Mouse (Mus musculus) neural tube, embryonic 15.5 days (tissue): Measurements from ENCODE around the gene Cfap97d1. TPM values are rescaled to one million over a fixed set of nuclear protein-coding genes. Genes with fewer than 3 reads are reported as not detected.

Experiments
- ATAC-seq: fragments of 200-750 bp; cut with Nextera tagmentation; 2 replicates; pipeline ENCODE4 v1.8.0; 2017; ENCODE audit warnings: mild to moderate bottlenecking, moderate TSS enrichment, moderate library complexity; ENCODE audit not compliant: low FRiP score
- H3K27ac ChIP-seq: fragments of 300-500 bp; sonication (generic); replicated peaks from 2 replicates; pipeline ENCODE4 v1.5.1; 2015; ENCODE audit warnings: mild to moderate bottlenecking, inconsistent platforms
- H3K27me3 ChIP-seq: fragments of 300-500 bp; sonication (generic); replicated peaks from 2 replicates; pipeline ENCODE4 v1.6.1; 2015; ENCODE audit warnings: inconsistent platforms
- H3K36me3 ChIP-seq: fragments of 300-500 bp; sonication (generic); 2 replicates; pipeline ENCODE4 v1.6.1; 2015; ENCODE audit warnings: inconsistent platforms
- H3K4me1 ChIP-seq: fragments of 300-500 bp; sonication (generic); 2 replicates; pipeline ENCODE4 v1.6.1; 2015; ENCODE audit warnings: inconsistent platforms
- H3K4me2 ChIP-seq: fragments of 300-500 bp; sonication (generic); 2 replicates; pipeline ENCODE4 v1.6.1; 2015; ENCODE audit warnings: inconsistent platforms, mild to moderate bottlenecking, moderate library complexity
- H3K4me3 ChIP-seq: fragments of 300-500 bp; sonication (generic); replicated peaks from 2 replicates; pipeline ENCODE4 v1.5.1; 2015; ENCODE audit warnings: mild to moderate bottlenecking, inconsistent platforms
- H3K9ac ChIP-seq: fragments of 300-500 bp; sonication (generic); replicated peaks from 2 replicates; pipeline ENCODE4 v1.6.1; 2015; ENCODE audit warnings: mild to moderate bottlenecking, inconsistent platforms
- H3K9me3 ChIP-seq: fragments of 300-500 bp; sonication (generic); replicated peaks from 2 replicates; pipeline ENCODE4 v1.6.1; 2016; ENCODE audit warnings: inconsistent platforms
- WGBS: fragments of 180-500 bp; shearing (Covaris S2); methylation state at CpG from one replicate; pipeline ENCODE4 v1.1.7; 2015; ENCODE audit warnings: mixed read lengths; 5-methylcytosine and 5-hydroxymethylcytosine counted together
- polyA plus RNA-seq: library from polyadenylated mRNA; unstranded; fragments of >200 nt; fragmentation: Nextera tagmentation; extraction: Ambion mirVana; gene quantifications from 2 replicates; pipeline ENCODE4 v1.2.1, GENCODE M21; 2015

The Cfap97d1 gene
- polyA plus RNA-seq, 1 experiment from 2014 or later: not detected

- no peaks in the 10 kb centered on the region for H3K9me3 ChIP-seq
- no peaks in the 10 kb centered on the region for H3K27me3 ChIP-seq
- 82% methylated on average over 8 of the region's 8 CpGs for WGBS
- peaks cover 14% of the 10 kb centered on the region for H3K4me1 ChIP-seq
- no peak for ATAC-seq
- no peak overlapping the region for H3K27ac ChIP-seq
- H3K4me3 ChIP-seq: no peak overlapping the region
- H3K4me2 ChIP-seq: no peak overlapping the region
- no peak overlapping the region for H3K9ac ChIP-seq
- peaks cover 51% of the 10 kb centered on the region for H3K36me3 ChIP-seq
Observed at GRCm38 (mm10) chr11:102011510-102011909, 27.4 kb downstream of the Cfap97d1 start.

GRCm38 (mm10) chr11:102013201-102013600 is 29.1 kb downstream of the Cfap97d1 start:
- Histone ChIP-seq H3K9ac (no peak overlapping the region), H3K4me1 (peaks cover 14% of the 10 kb centered on the region), H3K27me3 (no peaks in the 10 kb centered on the region), H3K9me3 (no peaks in the 10 kb centered on the region), H3K27ac (no peak overlapping the region), H3K4me2 (no peak overlapping the region), H3K36me3 (peaks cover 50% of the 10 kb centered on the region), H3K4me3 (no peak overlapping the region)
- no peak for ATAC-seq
- WGBS: 85% methylated on average over 8 of the region's 8 CpGs

GRCm38 (mm10) chr11:102015472-102015871 is 31.4 kb downstream of the Cfap97d1 start:
- H3K27ac ChIP-seq: no peak overlapping the region
- peaks cover 5% of the 10 kb centered on the region for H3K4me1 ChIP-seq
- no peak for ATAC-seq
- H3K27me3 ChIP-seq: no peaks in the 10 kb centered on the region
- no peak overlapping the region for H3K4me3 ChIP-seq
- H3K4me2 ChIP-seq: no peak overlapping the region
- H3K36me3 ChIP-seq: peaks cover 42% of the 10 kb centered on the region
- no peaks in the 10 kb centered on the region for H3K9me3 ChIP-seq
- H3K9ac ChIP-seq: no peak overlapping the region
- WGBS: 64% methylated on average over 6 of the region's 6 CpGs

- no peak overlapping the region for H3K9ac ChIP-seq
- no peak overlapping the region for H3K27ac ChIP-seq
- H3K9me3 ChIP-seq: no peaks in the 10 kb centered on the region
- no peak overlapping the region for H3K4me3 ChIP-seq
- ATAC-seq: no peak
- H3K36me3 ChIP-seq: peaks cover 42% of the 10 kb centered on the region
- peaks cover 3% of the 10 kb centered on the region; the same call in 1 of the 2 replicates for H3K4me1 ChIP-seq
- no peak overlapping the region for H3K4me2 ChIP-seq
- H3K27me3 ChIP-seq: no peaks in the 10 kb centered on the region
- 90% methylated on average over 1 of the region's 1 CpGs for WGBS
Observed at GRCm38 (mm10) chr11:102016136-102016535, 32.1 kb downstream of the Cfap97d1 start.

GRCm38 (mm10) chr11:102019736-102020135 is 35.7 kb downstream of the Cfap97d1 start:
- no peaks in the 10 kb centered on the region for H3K27me3 ChIP-seq
- no peak overlapping the region for H3K4me3 ChIP-seq
- H3K9ac ChIP-seq: no peak overlapping the region
- peaks cover 14% of the 10 kb centered on the region for H3K4me1 ChIP-seq
- H3K4me2 ChIP-seq: no peak overlapping the region
- H3K36me3 ChIP-seq: peaks cover 40% of the 10 kb centered on the region
- ATAC-seq: no peak
- H3K27ac ChIP-seq: no peak overlapping the region
- 74% methylated on average over 9 of the region's 9 CpGs for WGBS
- no peaks in the 10 kb centered on the region for H3K9me3 ChIP-seq

GRCm38 (mm10) chr11:102021196-102021595 is 37.1 kb downstream of the Cfap97d1 start:
- H3K36me3 ChIP-seq: peaks cover 36% of the 10 kb centered on the region
- 82% methylated on average over 5 of the region's 5 CpGs for WGBS
- no peak overlapping the region for H3K4me2 ChIP-seq
- H3K9ac ChIP-seq: no peak overlapping the region
- no peak for ATAC-seq
- peaks cover 28% of the 10 kb centered on the region for H3K4me1 ChIP-seq
- H3K27me3 ChIP-seq: no peaks in the 10 kb centered on the region
- no peak overlapping the region for H3K27ac ChIP-seq
- no peak overlapping the region for H3K4me3 ChIP-seq
- H3K9me3 ChIP-seq: no peaks in the 10 kb centered on the region

- no peak overlapping the region for H3K4me2 ChIP-seq
- peaks cover 19% of the 10 kb centered on the region; the same call in 1 of the 2 replicates for H3K36me3 ChIP-seq
- no peak overlapping the region for H3K27ac ChIP-seq
- H3K4me1 ChIP-seq: peaks cover 40% of the 10 kb centered on the region
- ATAC-seq: no peak
- H3K9ac ChIP-seq: no peak overlapping the region
- no peaks in the 10 kb centered on the region for H3K9me3 ChIP-seq
- H3K4me3 ChIP-seq: no peak overlapping the region
- no peaks in the 10 kb centered on the region for H3K27me3 ChIP-seq
- WGBS: 67% methylated on average over 13 of the region's 13 CpGs
Observed at GRCm38 (mm10) chr11:102023406-102023805, 39.3 kb downstream of the Cfap97d1 start.

- ATAC-seq: no peak
- H3K27me3 ChIP-seq: no peaks in the 10 kb centered on the region
- no peak overlapping the region for H3K27ac ChIP-seq
- H3K9ac ChIP-seq: no peak overlapping the region
- H3K36me3 ChIP-seq: peaks cover 17% of the 10 kb centered on the region; the same call in 1 of the 2 replicates
- H3K4me2 ChIP-seq: peak overlapping the region; percentile 69; the same call in 1 of the 2 replicates
- no peaks in the 10 kb centered on the region for H3K9me3 ChIP-seq
- WGBS: 74% methylated on average over 6 of the region's 6 CpGs
- H3K4me3 ChIP-seq: no peak overlapping the region
- peaks cover 41% of the 10 kb centered on the region for H3K4me1 ChIP-seq
Observed at GRCm38 (mm10) chr11:102024084-102024758, 40.1 kb downstream of the Cfap97d1 start.

GRCm38 (mm10) chr11:102024875-102025274 is 40.8 kb downstream of the Cfap97d1 start:
- 0 out of 2 replicates have a peak overlapping the region, but pooled peaks have one; percentile 28 for H3K9ac ChIP-seq
- no peak for ATAC-seq
- peaks cover 42% of the 10 kb centered on the region for H3K4me1 ChIP-seq
- H3K27ac ChIP-seq: no peak overlapping the region
- no peaks in the 10 kb centered on the region for H3K9me3 ChIP-seq
- peaks cover 15% of the 10 kb centered on the region; the same call in 1 of the 2 replicates for H3K36me3 ChIP-seq
- no peaks in the 10 kb centered on the region for H3K27me3 ChIP-seq
- H3K4me3 ChIP-seq: no peak overlapping the region
- 86% methylated on average over 4 of the region's 4 CpGs for WGBS
- H3K4me2 ChIP-seq: peak overlapping the region; percentile 69

GRCm38 (mm10) chr11:102025354-102025753 is 41.3 kb downstream of the Cfap97d1 start:
- no peak overlapping the region for H3K27ac ChIP-seq

GRCm38 (mm10) chr11:102025991-102026660 is 42.0 kb downstream of the Cfap97d1 start:
- Histone ChIP-seq H3K36me3 (peaks cover 14% of the 10 kb centered on the region; the same call in 1 of the 2 replicates), H3K27ac (peak overlapping the region; percentile 93), H3K27me3 (no peaks in the 10 kb centered on the region), H3K9ac (peak overlapping the region; percentile 61), H3K4me3 (peak overlapping the region; percentile 58), H3K9me3 (no peaks in the 10 kb centered on the region), H3K4me1 (peaks cover 47% of the 10 kb centered on the region), H3K4me2 (peak overlapping the region; percentile 69)
- peak; percentile 14; the same call in 1 of the 2 replicates for ATAC-seq
- 2% methylated on average over 23 of the region's 23 CpGs for WGBS

More at GRCm38 (mm10) chr11:102025354-102025753, 41.3 kb downstream of the Cfap97d1 start:
- WGBS: 44% methylated on average over 7 of the region's 7 CpGs
- no peaks in the 10 kb centered on the region for H3K9me3 ChIP-seq
- peaks cover 14% of the 10 kb centered on the region; the same call in 1 of the 2 replicates for H3K36me3 ChIP-seq
- H3K4me2 ChIP-seq: peak overlapping the region; percentile 69
- ATAC-seq: no peak
- H3K4me3 ChIP-seq: peak overlapping the region; percentile 58
- H3K4me1 ChIP-seq: peaks cover 47% of the 10 kb centered on the region
- H3K9ac ChIP-seq: 0 out of 2 replicates have a peak overlapping the region, but pooled peaks have one; percentile 28
- no peaks in the 10 kb centered on the region for H3K27me3 ChIP-seq
